Mouse (Mus musculus) midbrain, embryonic 11.5 days (tissue): ENCODE results near the gene Xrcc4. TPM values are rescaled to one million over a fixed set of nuclear protein-coding genes. Genes with fewer than 3 reads are reported as not detected.
"Not testable (repeated sequence)": the region's sequence is repeated elsewhere in the genome, so short reads cannot be mapped to it uniquely, and the experiment has no call there.

ENCODE experiments used
- ATAC-seq: fragments of 200-750 bp; cut with Nextera tagmentation; 2 replicates; pipeline ENCODE4 v1.8.0; 2017; ENCODE audit warnings: moderate TSS enrichment, moderate library complexity; ENCODE audit not compliant: low FRiP score
- DNase-seq: peaks from one replicate; pipeline ENCODE4 v3.0.0; 2015; ENCODE audit warnings: low spot score; ENCODE audit errors: missing footprints
- H3K27ac ChIP-seq: fragments of 300-500 bp; sonication (generic); 2 replicates; pipeline ENCODE4 v1.5.1; 2014; ENCODE audit warnings: low read depth, low read length
- H3K27me3 ChIP-seq: fragments of 300-500 bp; sonication (generic); 2 replicates; pipeline ENCODE4 v1.6.1; 2014; ENCODE audit warnings: mild to moderate bottlenecking, low read length, moderate library complexity, mixed read lengths; ENCODE audit not compliant: control insufficient read depth, insufficient read depth
- H3K36me3 ChIP-seq: fragments of 300-500 bp; sonication (generic); 2 replicates; pipeline ENCODE4 v1.6.1; 2014; ENCODE audit warnings: mild to moderate bottlenecking, low read length, moderate library complexity, mixed read lengths; ENCODE audit not compliant: control insufficient read depth, insufficient read depth
- H3K4me1 ChIP-seq: fragments of 300-500 bp; sonication (generic); 2 replicates; pipeline ENCODE4 v1.6.1; 2014; ENCODE audit warnings: low read length; ENCODE audit not compliant: control insufficient read depth, insufficient read depth
- H3K4me2 ChIP-seq: fragments of 300-500 bp; sonication (generic); 2 replicates; pipeline ENCODE4 v1.6.1; 2014; ENCODE audit warnings: mild to moderate bottlenecking, moderate library complexity
- H3K4me3 ChIP-seq: fragments of 300-500 bp; sonication (generic); 2 replicates; pipeline ENCODE4 v1.5.1; 2014; ENCODE audit warnings: low read depth, low read length
- H3K9ac ChIP-seq: fragments of 300-500 bp; sonication (generic); 2 replicates; pipeline ENCODE4 v1.6.1; 2014; ENCODE audit warnings: low read length
- H3K9me3 ChIP-seq: fragments of 300-500 bp; sonication (generic); 2 replicates; pipeline ENCODE4 v1.6.1; 2016; ENCODE audit warnings: low read length; ENCODE audit not compliant: control insufficient read depth
- WGBS: fragments of 180-500 bp; shearing (Covaris S2); extraction: QIAGEN DNeasy Blood & Tissue Kit; methylation state at CpG from one replicate; pipeline ENCODE4 v1.1.7; 2014; 5-methylcytosine and 5-hydroxymethylcytosine counted together
- polyA plus RNA-seq: library from polyadenylated mRNA; unstranded; fragments of >200 nt; fragmentation: Nextera tagmentation; extraction: Ambion mirVana; gene quantifications from 2 replicates; pipeline ENCODE4 v1.2.1, GENCODE M21; 2014

Gene Xrcc4
- polyA plus RNA-seq, result 12.0 and 12.8 TPM in 2 replicates

DNA sequence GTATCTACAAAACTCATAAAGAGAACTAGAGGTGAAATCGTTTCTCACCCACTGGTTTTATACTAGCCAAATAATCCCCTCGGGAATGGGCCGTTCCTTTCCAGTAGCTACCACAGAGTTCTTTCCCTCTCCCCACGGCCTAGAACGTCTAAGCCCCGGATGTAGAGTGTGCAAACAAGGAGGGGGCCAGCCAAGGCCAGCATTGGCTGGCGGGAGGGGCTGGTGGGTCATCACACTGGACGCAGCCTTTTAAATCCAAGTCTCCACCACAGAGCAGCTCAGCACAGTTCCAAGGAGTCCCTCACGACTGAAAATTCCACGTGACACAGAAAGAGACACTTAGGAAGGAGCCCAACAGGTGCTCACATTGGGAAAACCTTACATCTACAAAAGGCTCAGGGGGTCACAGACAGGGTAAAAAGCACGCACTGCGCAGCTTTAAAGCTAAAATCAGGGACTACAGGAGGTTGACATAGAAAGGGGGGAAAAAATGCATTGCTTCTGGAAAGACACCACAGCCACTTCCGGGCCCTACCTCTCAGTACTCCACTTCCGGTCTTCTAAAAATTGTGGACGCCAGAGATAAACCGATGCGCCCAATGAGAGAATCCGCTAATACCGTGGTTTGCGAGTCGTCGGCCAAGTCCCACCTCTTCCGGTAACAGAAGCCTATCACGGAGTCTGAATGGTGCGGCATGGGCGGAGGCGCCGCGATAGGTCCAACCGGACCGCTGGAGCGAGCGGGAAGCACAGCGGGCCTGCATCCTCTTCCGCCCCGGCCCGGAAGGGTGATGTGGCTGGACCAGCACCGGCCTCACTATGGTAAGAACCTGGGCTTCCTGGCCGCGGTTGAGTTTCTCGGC, at the start of gene Xrcc4, which contains the start of gene Tmem167:
TSS of gene Xrcc4 (minus strand) at position 647 of the 863 bp plus-strand sequence.
TSS of gene Tmem167 (plus strand) at position 162 of the 863 bp plus-strand sequence.
- H3K4me2 ChIP-seq, result peak within 1 kb of the TSS; percentile 75
- H3K9ac ChIP-seq, result peak within 1 kb of the TSS; percentile 96
- ATAC-seq, result peak; percentile 100
- DNase-seq, result peak; percentile 98
- H3K27ac ChIP-seq, result peak within 1 kb of the TSS; percentile 70
- no peaks in the 10 kb centered on the region for H3K4me1 ChIP-seq
- no peaks in the 10 kb centered on the region for H3K9me3 ChIP-seq
- 2% methylated on average over 41 of the region's 41 CpGs for WGBS
- no peaks in the 10 kb centered on the region for H3K36me3 ChIP-seq
- H3K4me3 ChIP-seq, result peak within 1 kb of the TSS; percentile 88
- H3K27me3 ChIP-seq, result no peaks in the 10 kb centered on the region

DNA sequence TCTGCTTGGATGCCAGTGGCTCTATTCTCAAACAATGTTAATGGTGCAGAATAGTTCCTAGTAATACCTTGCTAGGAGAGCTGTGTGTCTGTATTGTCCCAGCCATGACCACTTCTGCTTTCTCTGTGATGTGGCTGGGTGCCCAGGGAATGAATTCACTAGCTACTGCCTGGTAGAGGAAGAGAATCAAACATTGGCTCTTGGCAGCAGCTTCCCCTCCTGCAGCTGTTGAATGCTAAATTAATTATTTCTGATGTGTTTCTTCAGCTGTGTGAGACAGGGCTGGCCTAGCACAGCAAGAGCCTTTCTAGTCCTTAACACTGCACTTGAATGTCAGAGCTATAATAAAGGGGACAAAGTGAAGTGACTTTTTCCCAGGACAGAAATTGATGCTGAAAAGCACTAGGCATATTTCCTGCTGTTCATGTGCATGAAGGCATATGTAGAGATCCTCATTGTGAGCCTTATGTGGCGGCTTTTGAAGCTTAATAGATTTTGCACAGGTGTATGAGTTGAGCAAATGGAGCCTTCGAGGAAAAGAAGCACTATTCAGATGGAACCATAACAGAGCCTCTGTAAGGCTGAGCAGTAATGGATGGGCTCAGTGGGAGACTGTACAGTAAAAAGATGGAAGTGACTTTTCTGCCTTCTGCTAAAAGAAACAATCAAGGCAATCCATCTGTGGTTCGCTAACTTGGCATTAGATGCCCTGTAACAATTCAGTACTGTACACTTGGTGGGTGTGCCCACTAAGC, 46.9 kb upstream of the Xrcc4 start:
- Histone ChIP-seq H3K27ac (no peak overlapping the region), H3K9me3 (no peaks in the 10 kb centered on the region), H3K4me1 (no peaks in the 10 kb centered on the region), H3K9ac (no peak overlapping the region), H3K36me3 (no peaks in the 10 kb centered on the region), H3K27me3 (no peaks in the 10 kb centered on the region), H3K4me3 (no peak overlapping the region), H3K4me2 (no peak overlapping the region)
- WGBS, result 84% methylated on average over 3 of the region's 3 CpGs
- ATAC-seq (no peak), DNase-seq (no peak)

DNA sequence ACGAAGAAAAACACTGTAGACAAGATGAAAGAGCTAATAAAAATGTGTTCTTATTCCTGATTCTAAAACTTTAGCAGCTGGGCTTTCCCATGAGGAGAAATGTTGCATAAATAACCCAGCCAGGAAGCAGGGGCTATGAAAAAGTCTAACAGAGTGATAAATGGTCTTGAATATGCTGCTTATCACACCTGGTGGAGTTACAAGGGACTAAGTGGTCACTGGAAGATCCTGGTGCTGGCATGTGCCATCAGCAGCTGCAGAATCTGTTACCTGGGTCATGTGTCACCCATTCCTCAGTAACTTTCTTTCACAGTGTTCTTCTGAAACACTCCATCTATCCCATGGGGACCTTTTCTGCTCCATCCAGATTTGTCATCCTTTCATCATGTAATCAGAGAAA, 22.3 kb upstream of the Xrcc4 start:
- WGBS, result 85% methylated on average over 1 of the region's 1 CpGs
- ATAC-seq, result no peak
- Histone ChIP-seq H3K36me3 (no peaks in the 10 kb centered on the region), H3K27me3 (no peaks in the 10 kb centered on the region), H3K4me3 (no peak overlapping the region), H3K9ac (no peak overlapping the region), H3K27ac (no peak overlapping the region), H3K4me2 (no peak overlapping the region), H3K4me1 (no peaks in the 10 kb centered on the region), H3K9me3 (no peaks in the 10 kb centered on the region)
- no peak for DNase-seq

DNA sequence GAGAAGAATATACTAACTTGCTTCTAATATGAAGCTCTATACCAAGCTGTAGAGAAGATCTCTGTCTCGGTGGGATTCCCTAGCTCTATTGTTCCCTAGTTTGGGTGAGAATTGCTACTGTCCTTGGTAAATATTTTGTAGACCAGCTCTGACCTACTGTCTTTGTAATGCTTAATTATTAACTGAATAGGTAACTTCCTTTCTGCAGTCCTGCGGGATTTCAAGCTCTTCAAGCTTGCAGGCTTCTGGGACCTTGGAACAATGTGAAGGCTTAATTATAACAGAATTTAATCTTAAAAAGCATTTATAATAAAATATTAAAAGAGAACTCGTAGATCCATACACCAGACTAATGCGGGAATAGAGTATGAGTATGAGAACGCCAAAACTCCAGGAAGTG, 19.3 kb upstream of the Xrcc4 start:
- H3K4me3 ChIP-seq, H3K9me3 ChIP-seq, DNase-seq, H3K9ac ChIP-seq, ATAC-seq, H3K4me1 ChIP-seq, H3K27ac ChIP-seq, H3K36me3 ChIP-seq, H3K27me3 ChIP-seq, H3K4me2 ChIP-seq: not testable (repeated sequence)
- WGBS, result 89% methylated on average over 5 of the region's 5 CpGs

DNA sequence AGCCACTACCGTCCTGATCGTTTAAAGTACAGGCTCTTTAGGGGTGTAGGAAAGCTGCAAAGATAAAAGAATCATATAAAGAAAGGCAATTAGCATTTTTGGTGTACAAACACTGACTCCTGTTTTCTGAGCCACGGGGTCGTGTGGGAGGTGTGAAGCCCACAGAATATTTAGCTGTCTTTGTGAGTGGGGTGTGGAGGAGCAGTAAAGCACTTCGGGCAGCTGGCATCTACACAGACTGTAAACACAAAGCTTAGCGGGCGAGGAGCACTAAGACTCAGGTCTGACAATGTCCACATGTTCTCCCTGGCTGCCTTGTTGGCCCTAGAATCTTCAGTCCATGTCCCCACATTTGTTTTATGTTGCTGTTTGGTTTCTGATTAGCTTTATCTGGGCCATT, 16.7 kb upstream of the Xrcc4 start:
- ATAC-seq, result no peak
- Histone ChIP-seq H3K4me3 (no peak overlapping the region), H3K4me2 (no peak overlapping the region), H3K36me3 (no peaks in the 10 kb centered on the region; the same call in 1 of the 2 replicates), H3K9ac (no peak overlapping the region), H3K4me1 (no peaks in the 10 kb centered on the region), H3K9me3 (no peaks in the 10 kb centered on the region), H3K27me3 (no peaks in the 10 kb centered on the region), H3K27ac (no peak overlapping the region)
- no peak for DNase-seq
- 97% methylated on average over 7 of the region's 7 CpGs for WGBS

DNA sequence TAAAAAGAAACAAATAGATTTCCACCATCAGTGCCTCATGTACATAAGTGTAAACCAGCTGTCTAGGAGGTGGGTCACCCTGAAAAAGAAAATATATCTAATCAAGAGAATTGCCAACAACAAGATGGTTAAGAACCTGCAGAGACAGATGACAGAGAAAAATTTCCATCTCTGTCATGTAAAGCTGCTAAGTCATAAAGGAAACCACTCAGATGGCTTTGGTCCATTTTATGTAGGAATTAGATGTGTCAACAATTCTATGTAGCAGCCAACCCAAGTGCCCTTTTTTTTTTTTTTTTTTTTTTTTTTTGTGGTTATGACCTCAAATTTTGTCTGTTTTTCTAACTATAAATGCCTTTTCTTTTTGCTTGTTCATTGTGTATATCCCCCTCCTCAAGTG, 12.1 kb upstream of the Xrcc4 start:
- Histone ChIP-seq H3K4me2 (no peak overlapping the region), H3K9ac (no peak overlapping the region), H3K9me3 (no peaks in the 10 kb centered on the region), H3K4me3 (no peak overlapping the region), H3K4me1 (no peaks in the 10 kb centered on the region), H3K27ac (no peak overlapping the region), H3K27me3 (no peaks in the 10 kb centered on the region), H3K36me3 (no peaks in the 10 kb centered on the region; the same call in 1 of the 2 replicates)
- DNase-seq (no peak), ATAC-seq (no peak)

DNA sequence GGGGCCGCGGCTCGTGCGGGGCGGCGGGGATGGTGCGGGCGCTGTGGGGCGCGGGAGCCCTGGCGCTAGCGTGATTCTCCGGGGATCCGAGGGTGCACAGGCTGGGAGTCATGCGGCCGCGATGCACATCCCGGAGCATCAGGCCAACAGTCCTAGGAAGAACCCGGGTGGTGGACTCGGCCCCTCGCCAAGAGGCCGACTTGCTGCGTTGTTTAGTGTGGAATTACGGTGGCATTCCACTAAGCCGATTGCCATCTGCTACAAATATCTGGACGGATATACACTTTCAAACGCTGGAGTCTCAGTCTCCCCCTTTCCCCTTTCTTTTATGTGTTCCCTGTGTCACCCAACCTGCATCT, 396 bp upstream of the Xrcc4 start:
- H3K9ac ChIP-seq, result peak overlapping the region; percentile 96
- ATAC-seq (peak; percentile 81; the same call in 1 of the 2 replicates), DNase-seq (no peak)
- peak overlapping the region; percentile 88 for H3K4me3 ChIP-seq
- H3K27ac ChIP-seq, result no peak overlapping the region
- under 1% methylated on average over 24 of the region's 27 CpGs for WGBS
- no peaks in the 10 kb centered on the region for H3K9me3 ChIP-seq
- H3K4me2 ChIP-seq, result peak overlapping the region; percentile 58
- H3K4me1 ChIP-seq, result no peaks in the 10 kb centered on the region
- no peaks in the 10 kb centered on the region for H3K36me3 ChIP-seq
- no peaks in the 10 kb centered on the region for H3K27me3 ChIP-seq

DNA sequence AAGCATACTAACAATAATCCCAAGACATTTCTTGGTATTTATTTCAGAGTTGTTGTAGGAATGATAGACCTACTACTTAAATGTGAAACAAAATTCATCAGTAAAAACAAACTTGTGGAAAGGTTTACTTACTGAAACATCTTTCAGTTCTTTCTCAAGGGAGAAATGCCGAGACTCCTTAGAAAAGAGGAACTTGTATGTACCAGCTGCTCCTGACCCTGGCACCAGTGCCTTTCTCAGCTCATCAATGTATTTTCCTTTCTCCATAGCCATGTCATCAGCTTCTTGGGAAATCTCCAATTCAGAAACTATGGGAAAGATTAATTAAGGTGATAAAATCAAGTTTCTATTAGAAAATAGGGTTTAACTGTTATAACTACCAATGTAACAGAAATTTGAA, 27.5 kb downstream of the Xrcc4 start:
- DNase-seq, result no peak
- 89% methylated on average over 1 of the region's 1 CpGs for WGBS
- no peak for ATAC-seq

DNA sequence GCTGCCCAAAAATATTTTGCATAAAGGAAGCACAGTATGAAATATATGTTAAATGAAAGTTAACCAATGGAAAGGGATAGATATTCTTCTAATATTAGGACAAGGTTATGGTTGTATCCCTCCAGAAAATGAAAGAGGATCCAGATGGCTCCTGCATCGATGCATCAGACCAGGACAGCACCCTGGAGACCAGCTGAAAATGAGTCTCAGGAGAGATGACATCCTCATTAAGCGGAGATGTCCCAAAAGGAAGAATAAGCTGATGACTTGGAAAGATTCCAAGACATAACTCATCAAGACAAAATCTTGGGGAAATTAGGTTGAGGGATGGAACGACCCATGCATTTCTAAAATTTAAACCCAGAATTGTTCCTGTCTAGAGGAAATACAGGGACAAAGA, 37.0 kb downstream of the Xrcc4 start:
- H3K4me3 ChIP-seq, result no peak overlapping the region
- DNase-seq (no peak), ATAC-seq (no peak)
- 85% methylated on average over 3 of the region's 3 CpGs for WGBS
- no peak overlapping the region for H3K27ac ChIP-seq
- H3K4me1 ChIP-seq, result no peaks in the 10 kb centered on the region
- H3K9me3 ChIP-seq, result no peaks in the 10 kb centered on the region
- H3K36me3 ChIP-seq, result no peaks in the 10 kb centered on the region
- no peak overlapping the region for H3K4me2 ChIP-seq
- no peak overlapping the region for H3K9ac ChIP-seq
- H3K27me3 ChIP-seq, result no peaks in the 10 kb centered on the region

More for the DNA sequence above, 27.5 kb downstream of the Xrcc4 start:
- H3K4me1 ChIP-seq, result no peaks in the 10 kb centered on the region
- no peak overlapping the region for H3K9ac ChIP-seq
- no peaks in the 10 kb centered on the region for H3K9me3 ChIP-seq
- H3K4me2 ChIP-seq, result no peak overlapping the region
- no peak overlapping the region for H3K4me3 ChIP-seq
- H3K27me3 ChIP-seq, result no peaks in the 10 kb centered on the region
- no peaks in the 10 kb centered on the region for H3K36me3 ChIP-seq
- no peak overlapping the region for H3K27ac ChIP-seq
